Mouse (Mus musculus): Measurements from ENCODE around the gene Pip5k1b. TPM values are rescaled to one million over a fixed set of nuclear protein-coding genes. Genes with fewer than 3 reads are reported as not detected.

Gene Pip5k1b
- polyA plus RNA-seq, 1 experiment, result 0.24 TPM

GRCm38 (mm10) chr19:24585171-24585570, 29.5 kb upstream of the Pip5k1b start:
- H3K27me3 ChIP-seq (ENCODE audit: control insufficient read depth, insufficient read depth, insufficient read length), result no peaks in the 10 kb centered on the region
- no peak overlapping the region for H3K4me3 ChIP-seq
- H3K79me2 ChIP-seq (ENCODE audit: control insufficient read depth, insufficient read depth), result no peaks in the 10 kb centered on the region
- H3K4me2 ChIP-seq (ENCODE audit: low read depth), result no peak overlapping the region
- TF ChIP-seq MYOG (IDR thresholded peaks at IDR 0.05; ENCODE audit: control insufficient read depth in 1 of 3, insufficient read depth in 1 of 3, insufficient read length in 2 of 3, low read depth in 2 of 3) (no peak), MAX (IDR thresholded peaks at IDR 0.05; ENCODE audit: low read depth) (no peak), TCF3 (IDR thresholded peaks at IDR 0.05; ENCODE audit: insufficient read length, low read depth) (no peak), POLR2A (IDR thresholded peaks at IDR 0.05; ENCODE audit: insufficient read length, low read depth) (no peak), MYOD1 (IDR thresholded peaks at IDR 0.05; ENCODE audit: control insufficient read depth in 1 of 3, insufficient read length in 2 of 3, low read depth in 2 of 3) (no peak), USF1 (IDR thresholded peaks at IDR 0.05; ENCODE audit: low read depth) (no peak), TCF12 (IDR thresholded peaks at IDR 0.05; ENCODE audit: insufficient read depth, poor library complexity, severe bottlenecking) (no peak), SRF (IDR thresholded peaks at IDR 0.05; ENCODE audit: control insufficient read depth, insufficient read length, low read depth) (no peak), CEBPB (IDR thresholded peaks at IDR 0.05; ENCODE audit: insufficient read depth, poor library complexity, severe bottlenecking) (no peak), E2F4 (IDR thresholded peaks at IDR 0.05; ENCODE audit: insufficient read depth) (no peak), POLR2AphosphoS2 (IDR thresholded peaks at IDR 0.05; ENCODE audit: insufficient read length, low read depth) (no peak), REST (IDR thresholded peaks at IDR 0.05; ENCODE audit: insufficient read depth, insufficient read length) (no peak)
- H3K36me3 ChIP-seq (ENCODE audit: control insufficient read depth, insufficient read depth), result no peaks in the 10 kb centered on the region
- no peak overlapping the region for H3ac ChIP-seq (ENCODE audit: control insufficient read depth, insufficient read length)

- Histone ChIP-seq H3K36me3 (ENCODE audit: control insufficient read depth, insufficient read depth) (no peaks in the 10 kb centered on the region), H3K4me3 (no peak overlapping the region), H3K4me2 (ENCODE audit: low read depth) (no peak overlapping the region), H3K27me3 (ENCODE audit: control insufficient read depth, insufficient read depth, insufficient read length) (no peaks in the 10 kb centered on the region), H3ac (ENCODE audit: control insufficient read depth, insufficient read length) (no peak overlapping the region), H3K79me2 (ENCODE audit: control insufficient read depth, insufficient read depth) (no peaks in the 10 kb centered on the region)
- TF ChIP-seq POLR2A (IDR thresholded peaks at IDR 0.05; ENCODE audit: insufficient read length, low read depth) (no peak), TCF12 (IDR thresholded peaks at IDR 0.05; ENCODE audit: insufficient read depth, poor library complexity, severe bottlenecking) (no peak), MYOD1 (IDR thresholded peaks at IDR 0.05; ENCODE audit: control insufficient read depth in 1 of 3, insufficient read length in 2 of 3, low read depth in 2 of 3) (no peak), MYOG (IDR thresholded peaks at IDR 0.05; ENCODE audit: control insufficient read depth in 1 of 3, insufficient read depth in 1 of 3, insufficient read length in 2 of 3, low read depth in 2 of 3) (no peak), USF1 (IDR thresholded peaks at IDR 0.05; ENCODE audit: low read depth) (no peak), CEBPB (IDR thresholded peaks at IDR 0.05; ENCODE audit: insufficient read depth, poor library complexity, severe bottlenecking) (no peak), SRF (IDR thresholded peaks at IDR 0.05; ENCODE audit: control insufficient read depth, insufficient read length, low read depth) (no peak), TCF3 (IDR thresholded peaks at IDR 0.05; ENCODE audit: insufficient read length, low read depth) (no peak), E2F4 (IDR thresholded peaks at IDR 0.05; ENCODE audit: insufficient read depth) (no peak), REST (IDR thresholded peaks at IDR 0.05; ENCODE audit: insufficient read depth, insufficient read length) (no peak), POLR2AphosphoS2 (IDR thresholded peaks at IDR 0.05; ENCODE audit: insufficient read length, low read depth) (no peak), MAX (IDR thresholded peaks at IDR 0.05; ENCODE audit: low read depth) (no peak)
These were observed 28.3 kb upstream of the Pip5k1b start for GRCm38 (mm10) chr19:24583956-24584355.

- TF ChIP-seq POLR2AphosphoS2 (IDR thresholded peaks at IDR 0.05; ENCODE audit: insufficient read length, low read depth), result no peak
- TF ChIP-seq E2F4 (IDR thresholded peaks at IDR 0.05; ENCODE audit: insufficient read depth), result no peak
- TF ChIP-seq POLR2A (IDR thresholded peaks at IDR 0.05; ENCODE audit: insufficient read length, low read depth), result no peak
- TF ChIP-seq MYOG (IDR thresholded peaks at IDR 0.05; ENCODE audit: control insufficient read depth in 1 of 3, insufficient read depth in 1 of 3, insufficient read length in 2 of 3, low read depth in 2 of 3), result no peak
- H3K4me3 ChIP-seq, result no peak overlapping the region
- H3K4me2 ChIP-seq (ENCODE audit: low read depth), result no peak overlapping the region
- H3K27me3 ChIP-seq (ENCODE audit: control insufficient read depth, insufficient read depth, insufficient read length), result no peaks in the 10 kb centered on the region
- H3K36me3 ChIP-seq (ENCODE audit: control insufficient read depth, insufficient read depth), result no peaks in the 10 kb centered on the region
- H3K79me2 ChIP-seq (ENCODE audit: control insufficient read depth, insufficient read depth), result no peaks in the 10 kb centered on the region
- no peak overlapping the region for H3ac ChIP-seq (ENCODE audit: control insufficient read depth, insufficient read length)
These were observed 20.5 kb upstream of the Pip5k1b start for GRCm38 (mm10) chr19:24576125-24576524.

GRCm38 (mm10) chr19:24571756-24572181, 16.1 kb upstream of the Pip5k1b start:
- H3K27me3 ChIP-seq (ENCODE audit: control insufficient read depth, insufficient read depth, insufficient read length), result no peaks in the 10 kb centered on the region
- H3ac ChIP-seq (ENCODE audit: control insufficient read depth, insufficient read length), result no peak overlapping the region
- H3K36me3 ChIP-seq (ENCODE audit: control insufficient read depth, insufficient read depth), result no peaks in the 10 kb centered on the region
- TF ChIP-seq USF1 (IDR thresholded peaks at IDR 0.05; ENCODE audit: low read depth) (no peak), MYOG (IDR thresholded peaks at IDR 0.05; ENCODE audit: control insufficient read depth in 1 of 3, insufficient read depth in 1 of 3, insufficient read length in 2 of 3, low read depth in 2 of 3) (no peak)
- no peaks in the 10 kb centered on the region for H3K79me2 ChIP-seq (ENCODE audit: control insufficient read depth, insufficient read depth)
- H3K4me3 ChIP-seq, result no peak overlapping the region
- no peak overlapping the region for H3K4me2 ChIP-seq (ENCODE audit: low read depth)

- Histone ChIP-seq H3K27me3 (ENCODE audit: control insufficient read depth, insufficient read depth, insufficient read length) (no peaks in the 10 kb centered on the region), H3K36me3 (ENCODE audit: control insufficient read depth, insufficient read depth) (no peaks in the 10 kb centered on the region), H3K4me3 (no peak overlapping the region), H3ac (ENCODE audit: control insufficient read depth, insufficient read length) (no peak overlapping the region), H3K79me2 (ENCODE audit: control insufficient read depth, insufficient read depth) (no peaks in the 10 kb centered on the region), H3K4me2 (ENCODE audit: low read depth) (no peak overlapping the region)
- TF ChIP-seq MYOD1 (IDR thresholded peaks at IDR 0.05; ENCODE audit: control insufficient read depth in 1 of 3, insufficient read length in 2 of 3, low read depth in 2 of 3) (no peak), TCF12 (IDR thresholded peaks at IDR 0.05; ENCODE audit: insufficient read depth, poor library complexity, severe bottlenecking) (no peak), TCF3 (IDR thresholded peaks at IDR 0.05; ENCODE audit: insufficient read length, low read depth) (no peak), POLR2AphosphoS2 (IDR thresholded peaks at IDR 0.05; ENCODE audit: insufficient read length, low read depth) (no peak)
These were observed 15.3 kb upstream of the Pip5k1b start for GRCm38 (mm10) chr19:24570969-24571368.

All from myocyte (in vitro differentiated cells).